Mouse (Mus musculus): ENCODE results near the gene Tenm3. TPM values are rescaled to one million over a fixed set of nuclear protein-coding genes. Genes with fewer than 3 reads are reported as not detected.

Tenm3 gene
- total RNA-seq, 2 experiments from 2014 or later = 78.0 to 80.1 TPM

- no peak for TF ChIP-seq CTCF (conservative IDR thresholded peaks at IDR 0.05)
- no peak overlapping the region; the same call in 1 of the 2 replicates for H3K4me3 ChIP-seq
- peak overlapping the region; percentile 68 for H3K27ac ChIP-seq
- DNase-seq (ENCODE audit: low spot score in 2 of 2) = peak; percentile 25 to 36
These were observed 275.7 kb downstream of the Tenm3 start for GRCm38 (mm10) chr8:48567929-48568607.

GRCm38 (mm10) chr8:48560227-48560626 is 283.5 kb downstream of the Tenm3 start:
- no peak overlapping the region for H3K4me3 ChIP-seq
- H3K27ac ChIP-seq = no peak overlapping the region
- DNase-seq (ENCODE audit: low spot score in 2 of 2) = no peak
- peak; percentile 58 for TF ChIP-seq CTCF (conservative IDR thresholded peaks at IDR 0.05)

GRCm38 (mm10) chr8:48555546-48556141 is 288.1 kb downstream of the Tenm3 start:
- Histone ChIP-seq H3K27ac (peak overlapping the region; percentile 81), H3K4me3 (peak overlapping the region; percentile 75)
- DNase-seq (ENCODE audit: low spot score in 2 of 2) = peak; percentile 35 to 42
- peak; percentile 40 for TF ChIP-seq CTCF (conservative IDR thresholded peaks at IDR 0.05)

GRCm38 (mm10) chr8:48554762-48555545 is 288.8 kb downstream of the Tenm3 start:
- Histone ChIP-seq H3K27ac (peak overlapping the region; percentile 86), H3K4me3 (peak overlapping the region; percentile 75)
- DNase-seq (ENCODE audit: low spot score in 2 of 2) = peak; percentile 62 to 66
- TF ChIP-seq CTCF (conservative IDR thresholded peaks at IDR 0.05) = no peak

- TF ChIP-seq CTCF (conservative IDR thresholded peaks at IDR 0.05) = no peak
- DNase-seq (ENCODE audit: low spot score in 2 of 2) = no peak
- Histone ChIP-seq H3K27ac (peak overlapping the region; percentile 86), H3K4me3 (peak overlapping the region; percentile 75)
These were observed 289.9 kb downstream of the Tenm3 start for GRCm38 (mm10) chr8:48553791-48554288.

GRCm38 (mm10) chr8:48552306-48552705 is 291.4 kb downstream of the Tenm3 start:
- no peak overlapping the region for H3K4me3 ChIP-seq
- DNase-seq (ENCODE audit: low spot score in 2 of 2) = no peak
- TF ChIP-seq CTCF (conservative IDR thresholded peaks at IDR 0.05) = no peak

GRCm38 (mm10) chr8:48551370-48551769 is 292.4 kb downstream of the Tenm3 start:
- no peak for DNase-seq (ENCODE audit: low spot score in 2 of 2)
- peak overlapping the region; percentile 86; the same call in 1 of the 2 replicates for H3K27ac ChIP-seq
- H3K4me3 ChIP-seq = no peak overlapping the region
- no peak for TF ChIP-seq CTCF (conservative IDR thresholded peaks at IDR 0.05)

More at GRCm38 (mm10) chr8:48552306-48552705, 291.4 kb downstream of the Tenm3 start:
- peak overlapping the region; percentile 86 for H3K27ac ChIP-seq

- Histone ChIP-seq H3K4me3 (no peak overlapping the region), H3K27ac (no peak overlapping the region)
- no peak for DNase-seq (ENCODE audit: low spot score in 2 of 2)
- no peak for TF ChIP-seq CTCF (conservative IDR thresholded peaks at IDR 0.05)
These were observed 294.8 kb downstream of the Tenm3 start for GRCm38 (mm10) chr8:48548908-48549307.

- H3K27ac ChIP-seq = no peak overlapping the region
- TF ChIP-seq CTCF (conservative IDR thresholded peaks at IDR 0.05) = no peak
- no peak for DNase-seq (ENCODE audit: low spot score in 2 of 2)
- no peak overlapping the region for H3K4me3 ChIP-seq
These were observed 298.1 kb downstream of the Tenm3 start for GRCm38 (mm10) chr8:48545631-48546030.

- no peak overlapping the region for H3K4me3 ChIP-seq
- no peak for DNase-seq (ENCODE audit: low spot score in 2 of 2)
- H3K27ac ChIP-seq = no peak overlapping the region
- no peak for TF ChIP-seq CTCF (conservative IDR thresholded peaks at IDR 0.05)
These were observed 298.9 kb downstream of the Tenm3 start for GRCm38 (mm10) chr8:48544840-48545239.

GRCm38 (mm10) chr8:48542141-48542540 is 301.6 kb downstream of the Tenm3 start:
- DNase-seq (ENCODE audit: low spot score in 2 of 2) = no peak
- H3K4me3 ChIP-seq = peak overlapping the region; percentile 11; the same call in 1 of the 2 replicates
- H3K27ac ChIP-seq = no peak overlapping the region
- no peak for TF ChIP-seq CTCF (conservative IDR thresholded peaks at IDR 0.05)

- Histone ChIP-seq H3K4me3 (no peak overlapping the region), H3K27ac (no peak overlapping the region)
- no peak for TF ChIP-seq CTCF (conservative IDR thresholded peaks at IDR 0.05)
- DNase-seq (ENCODE audit: low spot score in 2 of 2) = no peak
These were observed 302.9 kb downstream of the Tenm3 start for GRCm38 (mm10) chr8:48540894-48541293.

GRCm38 (mm10) chr8:48535833-48536232 is 307.9 kb downstream of the Tenm3 start:
- Histone ChIP-seq H3K4me3 (no peak overlapping the region), H3K27ac (no peak overlapping the region)
- no peak for DNase-seq (ENCODE audit: low spot score in 2 of 2)
- no peak for TF ChIP-seq CTCF (conservative IDR thresholded peaks at IDR 0.05)
